Mouse (Mus musculus): ENCODE measurements around the gene Asrgl1.

Asrgl1 gene

DNA sequence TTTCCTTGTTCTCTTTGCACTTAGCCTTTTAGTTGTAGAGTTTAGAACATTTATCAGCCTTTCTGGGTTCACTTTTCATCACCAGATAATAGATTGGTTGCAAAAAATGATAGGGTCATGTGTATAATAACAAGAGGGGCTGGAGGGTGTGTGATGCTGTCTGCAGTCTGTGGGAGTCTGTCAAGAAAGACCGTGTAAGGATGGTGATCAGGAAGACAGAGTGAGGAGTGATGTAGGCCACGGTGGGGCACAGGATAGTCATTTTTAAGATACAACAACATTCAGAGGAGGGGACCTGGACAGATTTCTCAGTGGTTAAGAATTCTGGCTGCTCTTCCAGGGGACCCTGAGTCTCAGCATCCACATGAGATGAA, 63.3 kb downstream of the Asrgl1 start:
- in situ Hi-C loops (cut with MseI, MboI): no loop called here

DNA sequence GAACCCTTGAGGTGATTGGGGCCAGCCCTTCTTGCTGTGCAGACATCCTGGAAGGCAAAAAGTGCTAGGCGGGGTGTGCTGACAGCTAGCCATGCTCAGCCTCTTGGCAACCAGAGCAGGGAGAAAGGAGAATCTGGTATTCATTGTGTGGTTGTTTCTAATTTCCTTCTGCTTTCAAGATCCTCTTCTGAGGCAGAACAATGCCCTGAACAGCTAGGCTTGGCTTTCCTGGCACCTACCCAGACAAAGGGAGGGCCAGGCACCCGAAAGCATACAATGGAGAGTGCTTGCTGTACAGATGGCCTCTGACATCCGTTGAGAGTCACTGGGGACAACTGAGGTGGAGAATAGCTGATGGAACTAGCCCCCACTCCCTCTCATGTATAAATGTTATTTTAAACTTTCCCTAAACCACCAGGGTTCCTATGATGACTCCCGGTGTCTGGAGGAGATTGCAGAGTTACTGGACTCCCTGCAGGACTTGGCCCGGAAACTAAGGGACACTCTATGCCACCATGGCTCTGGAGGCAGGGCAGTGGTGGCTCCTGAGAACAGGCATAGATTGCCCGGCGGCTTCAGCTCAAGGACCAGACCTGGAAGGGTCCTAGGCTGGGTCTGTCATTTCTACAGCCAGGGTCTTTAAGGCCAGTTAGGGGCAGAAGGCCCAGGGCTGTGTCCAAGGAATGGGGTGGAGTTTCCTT, 63.8 kb downstream of the Asrgl1 start:
- in situ Hi-C loops (cut with MseI, MboI): no loop called here

DNA sequence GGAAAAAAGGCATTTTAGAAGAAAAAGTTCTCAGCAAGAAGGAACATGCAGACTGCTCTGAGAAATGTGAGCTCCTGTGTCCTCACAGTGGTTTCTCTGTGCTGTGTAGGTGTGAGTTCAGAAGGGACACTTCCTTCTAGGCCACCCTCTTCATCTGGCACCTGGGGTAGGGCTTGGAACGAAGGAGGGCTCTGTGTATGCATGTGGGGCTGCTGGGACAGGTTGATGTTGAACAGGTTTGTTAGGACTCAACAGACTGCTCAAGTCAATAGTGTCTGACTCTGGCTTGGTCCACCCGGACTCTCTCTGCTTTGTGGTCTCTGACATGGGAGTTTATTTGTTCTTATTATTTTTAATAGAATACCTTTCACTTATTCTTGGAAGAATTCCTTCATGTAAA, 65.1 kb downstream of the Asrgl1 start:
- in situ Hi-C loops (cut with MseI, MboI): no loop called here

DNA sequence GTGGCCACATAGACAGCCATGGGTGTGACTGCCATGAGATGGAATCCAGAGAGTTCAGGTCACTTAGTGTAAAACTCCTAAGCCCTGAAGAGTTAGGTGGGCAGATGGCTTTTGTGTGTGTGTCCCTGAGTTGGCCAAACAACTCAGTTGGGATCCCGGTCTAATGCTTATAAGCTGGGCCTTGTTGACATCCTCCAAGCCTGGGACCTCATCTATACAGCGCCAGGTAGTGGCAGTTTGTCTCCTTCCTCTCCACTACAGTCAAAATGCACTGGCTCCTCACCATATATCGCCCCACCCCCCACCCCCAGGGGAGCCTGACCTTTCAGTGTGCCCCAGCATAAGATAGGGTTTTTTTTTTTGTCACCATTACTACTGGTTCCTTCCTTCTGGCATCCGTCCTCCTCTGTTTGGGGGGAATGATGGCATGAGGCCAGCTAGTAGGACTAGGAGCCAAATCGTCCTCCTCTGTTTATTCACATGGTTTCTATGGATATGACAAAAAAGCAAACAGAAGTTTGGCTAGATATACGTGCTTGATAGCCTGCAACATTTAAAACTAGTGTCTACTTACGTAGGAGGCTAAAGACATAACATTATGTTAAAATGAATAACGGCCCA, 65.6 kb downstream of the Asrgl1 start:
- in situ Hi-C loops (cut with MseI, MboI): no loop called here

DNA sequence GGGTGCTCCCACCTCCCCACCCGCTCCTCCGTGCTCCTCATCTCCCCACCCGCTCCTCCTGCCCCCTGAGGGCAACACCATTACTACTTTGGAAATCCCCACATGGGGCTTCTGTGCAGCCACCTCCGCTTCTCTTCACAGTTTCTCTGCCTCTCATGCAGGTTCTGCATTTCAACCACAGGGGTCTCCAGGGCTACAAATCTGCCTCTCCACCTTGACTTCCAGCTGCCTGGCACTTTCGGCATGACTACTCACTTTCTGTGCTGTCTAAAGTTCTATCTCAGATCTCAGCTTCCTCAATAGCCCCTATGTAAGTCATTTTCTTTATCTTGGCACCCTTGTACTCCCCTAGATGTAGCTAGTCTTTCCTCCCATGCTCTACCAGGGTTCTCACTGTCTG, 68.1 kb downstream of the Asrgl1 start:
- in situ Hi-C loops (cut with MseI, MboI): no loop called here

DNA sequence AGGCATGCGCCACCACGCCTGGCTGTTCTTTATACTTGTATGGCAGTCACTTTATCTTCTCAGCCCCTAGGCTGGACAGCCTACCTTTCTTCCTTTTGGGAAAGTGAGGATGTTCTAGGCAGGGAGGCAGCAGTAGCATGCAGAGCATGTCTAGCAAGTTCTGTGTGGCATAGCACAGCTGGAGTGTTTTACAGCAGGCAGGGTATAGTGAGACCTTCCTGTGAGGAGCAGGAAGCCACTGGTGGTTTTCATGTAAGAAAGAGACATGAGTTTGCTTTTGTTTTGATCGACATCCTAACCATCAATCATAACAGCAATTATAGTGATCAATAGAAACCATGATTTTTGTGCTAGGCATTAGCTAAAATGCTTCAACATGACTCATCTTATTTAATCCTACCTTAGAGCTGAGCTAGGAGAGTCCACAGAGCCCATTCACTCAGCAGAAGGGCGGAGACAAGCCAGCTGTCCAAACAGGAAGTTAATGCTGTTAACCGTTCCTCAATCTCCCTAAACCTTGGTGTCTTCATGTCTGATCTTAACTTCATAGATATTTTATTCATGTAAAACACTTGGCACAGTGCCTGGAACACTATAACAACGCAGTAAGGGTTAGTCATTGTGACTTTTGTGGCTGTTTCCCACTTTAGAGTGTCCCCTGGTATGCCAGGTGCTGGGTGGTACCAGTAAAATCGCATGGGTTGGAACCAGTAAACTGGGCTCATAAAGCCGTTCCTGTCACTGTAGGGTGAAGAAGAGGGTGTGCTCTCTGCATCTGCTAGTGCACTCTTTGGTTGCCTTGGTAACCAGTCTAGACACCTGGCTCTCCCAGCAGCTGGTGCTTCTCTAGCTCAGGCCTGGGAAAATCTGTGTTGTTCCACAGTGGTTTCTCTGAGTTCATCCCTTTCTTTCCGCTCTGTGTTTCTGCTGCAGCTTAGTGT, 69.5 kb downstream of the Asrgl1 start:
- in situ Hi-C loops (cut with MseI, MboI): no loop called here

DNA sequence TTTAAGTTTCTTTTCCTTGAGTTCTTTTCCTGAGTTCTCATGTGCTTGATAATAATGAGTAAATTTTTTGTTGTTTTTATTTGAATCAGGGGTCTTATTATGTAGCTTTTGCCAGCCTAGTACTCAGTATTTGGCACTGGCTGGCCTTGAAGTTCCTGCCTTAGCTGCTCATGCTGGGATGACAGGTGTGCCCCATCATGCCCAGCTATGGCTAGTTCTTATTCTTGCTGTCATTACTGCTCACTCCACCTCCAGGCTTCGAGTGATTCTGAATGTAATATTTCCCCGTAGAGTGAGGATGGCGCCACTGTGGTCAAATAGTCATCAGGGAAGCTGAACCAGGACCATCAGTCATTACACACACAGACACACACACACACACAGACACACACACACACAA, 71.6 kb downstream of the Asrgl1 start:
- in situ Hi-C loops (cut with MseI, MboI): no loop called here

DNA sequence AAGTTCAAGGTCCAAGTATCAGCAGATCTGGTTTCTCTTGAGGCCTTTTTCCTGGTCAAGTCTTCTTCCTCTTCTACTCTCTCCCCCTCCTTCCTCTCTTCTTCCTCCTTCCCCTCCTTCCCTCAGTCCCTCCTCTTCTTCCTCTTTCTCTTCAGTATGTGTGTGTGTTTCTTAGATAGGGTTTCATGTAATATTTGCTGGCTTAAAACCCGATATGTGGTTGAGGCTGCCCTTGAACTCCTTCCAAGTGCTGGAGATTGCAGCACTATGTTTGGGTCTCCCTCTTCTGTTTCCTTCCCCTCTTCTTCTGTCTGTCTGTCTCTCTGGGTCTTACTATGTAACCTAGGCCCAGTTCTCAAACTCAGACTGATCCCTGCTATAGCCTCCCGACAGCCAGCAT, 72.6 kb downstream of the Asrgl1 start:
- in situ Hi-C loops (cut with MseI, MboI): no loop called here

DNA sequence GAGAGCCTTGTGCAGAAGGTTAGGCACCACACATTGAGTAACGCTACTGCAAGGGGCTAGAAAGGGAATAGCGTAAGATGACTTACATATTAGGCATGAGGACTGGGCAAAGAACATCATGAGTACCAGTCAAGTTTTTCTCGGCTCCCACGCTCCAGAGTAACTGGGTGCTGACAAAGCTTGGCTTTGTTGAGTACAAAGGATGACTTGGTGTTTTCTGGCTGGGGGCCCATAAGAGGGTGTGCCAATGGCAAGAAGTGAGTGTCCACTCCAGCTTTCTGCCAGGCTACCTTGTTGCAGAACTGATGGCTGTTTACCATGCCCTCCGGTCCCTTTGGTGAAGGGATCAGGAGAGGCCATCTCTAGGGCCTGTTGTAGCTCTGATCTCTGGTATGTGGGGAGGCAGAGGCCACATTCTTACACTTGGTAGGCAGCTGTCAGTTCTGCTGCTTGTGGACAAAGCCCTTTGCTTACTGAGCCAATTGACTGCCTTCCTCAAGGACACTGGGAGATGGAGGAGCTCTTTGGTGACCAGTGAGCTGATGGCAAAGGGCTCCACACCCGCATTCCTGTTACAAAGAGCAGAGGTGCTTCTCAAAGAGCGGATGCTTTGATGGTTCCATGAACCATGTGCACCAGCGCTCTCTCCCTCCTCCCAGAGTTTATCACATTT, 74.1 kb downstream of the Asrgl1 start:
- in situ Hi-C loops (cut with MseI, MboI): no loop called here

DNA sequence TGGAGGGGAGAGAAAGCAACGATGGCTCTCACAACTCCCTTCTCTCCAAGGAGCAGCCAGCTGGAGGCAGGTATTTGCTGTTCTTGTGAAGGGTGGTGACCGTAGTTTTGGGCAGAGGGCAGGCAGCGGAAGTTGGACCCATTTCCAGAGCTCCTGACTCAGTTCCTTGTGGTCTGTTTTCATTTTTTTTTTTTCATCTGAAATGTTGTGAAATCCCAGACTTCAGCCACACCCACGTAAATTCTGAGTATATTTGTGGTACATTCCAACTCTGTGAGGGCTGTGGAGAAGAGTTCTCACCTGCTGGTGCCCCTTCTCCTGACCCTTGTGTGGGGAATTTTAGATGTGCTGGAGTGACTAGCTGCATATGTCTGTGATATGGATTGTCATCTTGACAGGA, 75.3 kb downstream of the Asrgl1 start:
- in situ Hi-C loops (cut with MseI, MboI): no loop called here
